Mouse (Mus musculus) cerebellum, adult 2 months (tissue): ENCODE measurements around the gene Gm5447. TPM values are rescaled to one million over a fixed set of nuclear protein-coding genes. Genes with fewer than 3 reads are reported as not detected.

Experiments
- DNase-seq, 2 experiments: peaks; one replicate each; pipeline ENCODE4 v3.0.0; 2021
- H3K27ac ChIP-seq: fragments of 200-500 bp; 2 replicates; pipeline ENCODE4 v1.5.1; 2012; ENCODE audit warnings: low read length, control low read depth, inconsistent platforms; ENCODE audit not compliant: insufficient read depth
- H3K27me3 ChIP-seq: fragments of 200-500 bp; 2 replicates; pipeline ENCODE4 v1.6.1; 2012; ENCODE audit warnings: inconsistent platforms, mild to moderate bottlenecking, low read length, moderate library complexity; ENCODE audit not compliant: control insufficient read depth, insufficient read depth
- H3K4me1 ChIP-seq: fragments of 200-500 bp; 2 replicates; pipeline ENCODE4 v1.6.1; 2011; ENCODE audit warnings: low read length; ENCODE audit not compliant: control insufficient read depth, insufficient read depth
- H3K4me3 ChIP-seq: fragments of 200-500 bp; replicated peaks from 2 replicates; pipeline ENCODE3; 2011; ENCODE audit warnings: mild to moderate bottlenecking, low read depth, low read length, control low read depth; ENCODE audit not compliant: insufficient read depth
- CTCF ChIP-seq: fragments of 200-500 bp; IDR thresholded peaks from 2 replicates; pipeline ENCODE4 v1.5.1; 2011; ENCODE audit warnings: low read depth, mild to moderate bottlenecking, control low read depth, low read length, moderate library complexity, borderline replicate concordance; ENCODE audit not compliant: insufficient read depth
- POLR2A ChIP-seq: fragments of 200-500 bp; IDR thresholded peaks from 2 replicates; pipeline ENCODE4 v1.6.1; 2011; ENCODE audit warnings: low read length, control low read depth, borderline replicate concordance; ENCODE audit not compliant: insufficient read depth
- WGBS: fragments of 180-500 bp; shearing (Covaris S2); methylation state at CpG from one replicate; pipeline ENCODE4 v1.1.7; 2018; 5-methylcytosine and 5-hydroxymethylcytosine counted together
- polyA plus RNA-seq: library from polyadenylated mRNA; depleted of rRNA; stranded (reverse); fragments of >200 nt; gene quantifications from 2 replicates; pipeline ENCODE4 v1.2.3, GENCODE M21; 2012; rRNA removed

Gene Gm5447
- polyA plus RNA-seq: 0.21 TPM in 1 of 2 replicates, not detected in the other

DNA sequence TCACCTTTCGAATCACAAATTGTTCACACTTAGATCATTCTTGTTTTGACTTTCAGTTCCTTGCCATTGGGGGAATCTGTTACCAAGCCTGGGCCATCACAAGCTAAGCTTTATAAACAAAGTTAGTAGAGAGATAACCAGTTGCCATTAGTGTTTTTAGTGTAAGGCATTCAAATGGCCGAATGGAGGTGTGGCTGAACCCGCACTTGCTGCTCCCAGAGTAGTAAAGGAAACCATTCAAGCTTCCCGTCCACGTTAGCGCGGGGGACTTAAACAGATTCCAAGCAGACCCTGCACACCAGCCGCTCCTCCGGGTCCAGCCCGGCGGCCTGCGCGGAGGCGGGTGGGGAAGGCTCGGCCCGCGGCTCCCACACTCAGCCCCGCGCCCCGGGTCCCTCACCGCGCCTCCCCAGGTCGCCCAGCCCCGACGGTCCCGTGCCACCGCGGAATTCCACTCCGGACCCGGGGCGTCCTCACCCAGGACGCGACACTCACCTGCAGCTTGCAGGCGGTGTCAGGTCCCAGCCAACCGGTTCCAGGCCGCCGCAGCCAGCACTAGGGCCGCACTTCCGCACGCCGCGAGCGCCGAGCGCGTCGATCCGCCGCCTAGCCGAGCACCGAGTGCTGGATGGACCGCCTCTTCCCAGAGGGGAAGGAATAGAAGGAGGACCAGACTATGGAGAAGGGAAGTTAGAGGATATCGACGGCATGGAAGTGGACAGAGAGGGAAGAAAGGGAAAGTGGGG lies at the start of gene Gm5447, which contains the start of gene Exoc2:
Gene Gm5447 (plus strand): TSS at position 704 of the 746 bp plus-strand sequence.
Gene Exoc2 (minus strand): TSS at position 593 of the 746 bp plus-strand sequence.
- no peak for TF ChIP-seq CTCF
- peak; percentile 59; the same call in 1 of the 2 replicates for TF ChIP-seq POLR2A
- under 1% methylated on average over 54 of the region's 54 CpGs for WGBS
- peak within 1 kb of the TSS; percentile 88 for H3K4me3 ChIP-seq
- no peaks in the 10 kb centered on the region for H3K27me3 ChIP-seq
- peak; percentile 86 to 88 for DNase-seq
- H3K4me1 ChIP-seq: no peaks in the 10 kb centered on the region
- H3K27ac ChIP-seq: peak within 1 kb of the TSS; percentile 61; the same call in 1 of the 2 replicates

- H3K4me1 ChIP-seq: no peaks in the 10 kb centered on the region
- DNase-seq: no peak
- WGBS: 95% methylated on average over 6 of the region's 6 CpGs
- no peak overlapping the region for H3K27ac ChIP-seq
- no peak for TF ChIP-seq CTCF
- no peak for TF ChIP-seq POLR2A
- no peak overlapping the region for H3K4me3 ChIP-seq
- H3K27me3 ChIP-seq: no peaks in the 10 kb centered on the region
Observed at GRCm38 (mm10) chr13:30924269-30924668, 49.7 kb upstream of the Gm5447 start.

GRCm38 (mm10) chr13:30929119-30929518 lies 44.9 kb upstream of the Gm5447 start:
- DNase-seq: no peak
- TF ChIP-seq CTCF (no peak), POLR2A (no peak)
- no peaks in the 10 kb centered on the region for H3K27me3 ChIP-seq
- no peak overlapping the region for H3K4me3 ChIP-seq
- no peaks in the 10 kb centered on the region for H3K4me1 ChIP-seq
- no peak overlapping the region for H3K27ac ChIP-seq
- 95% methylated on average over 2 of the region's 2 CpGs for WGBS

- Histone ChIP-seq H3K27ac (no peak overlapping the region), H3K4me3 (no peak overlapping the region), H3K4me1 (no peaks in the 10 kb centered on the region), H3K27me3 (no peaks in the 10 kb centered on the region)
- DNase-seq: no peak
- WGBS: 82% methylated on average over 4 of the region's 4 CpGs
- TF ChIP-seq POLR2A (no peak), CTCF (no peak)
Observed at GRCm38 (mm10) chr13:30931613-30932012, 42.4 kb upstream of the Gm5447 start.

DNA sequence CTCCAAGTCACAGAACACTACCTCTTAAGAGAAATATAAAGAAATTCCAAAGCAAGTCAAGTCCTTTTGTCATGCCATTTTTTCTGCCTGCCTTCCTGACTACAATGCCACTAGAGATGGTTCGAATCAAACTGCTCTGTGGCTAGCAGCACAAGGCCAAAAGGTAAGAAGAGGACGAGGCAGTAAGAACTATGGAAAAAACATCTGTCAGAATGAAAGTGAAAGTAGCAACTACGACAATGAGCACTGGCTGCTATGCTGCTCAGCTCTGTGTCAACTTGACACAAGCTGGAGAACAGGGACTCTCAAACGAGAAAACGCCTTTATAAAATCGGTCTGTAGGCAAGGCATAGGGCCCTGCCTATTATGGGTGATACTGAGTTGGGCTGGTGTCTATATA lies 41.0 kb upstream of the Gm5447 start:
- Histone ChIP-seq H3K4me1 (no peaks in the 10 kb centered on the region), H3K4me3 (no peak overlapping the region), H3K27ac (no peak overlapping the region), H3K27me3 (no peaks in the 10 kb centered on the region)
- WGBS: 88% methylated on average over 6 of the region's 6 CpGs
- DNase-seq: no peak
- TF ChIP-seq CTCF: no peak
- TF ChIP-seq POLR2A: no peak

- H3K27me3 ChIP-seq: no peaks in the 10 kb centered on the region
- TF ChIP-seq CTCF (no peak), POLR2A (no peak)
- peaks cover 8% of the 10 kb centered on the region; the same call in 1 of the 2 replicates for H3K4me1 ChIP-seq
- DNase-seq: no peak
- no peak overlapping the region for H3K27ac ChIP-seq
- H3K4me3 ChIP-seq: no peak overlapping the region
Observed at GRCm38 (mm10) chr13:30945788-30946187, 28.2 kb upstream of the Gm5447 start.

DNA sequence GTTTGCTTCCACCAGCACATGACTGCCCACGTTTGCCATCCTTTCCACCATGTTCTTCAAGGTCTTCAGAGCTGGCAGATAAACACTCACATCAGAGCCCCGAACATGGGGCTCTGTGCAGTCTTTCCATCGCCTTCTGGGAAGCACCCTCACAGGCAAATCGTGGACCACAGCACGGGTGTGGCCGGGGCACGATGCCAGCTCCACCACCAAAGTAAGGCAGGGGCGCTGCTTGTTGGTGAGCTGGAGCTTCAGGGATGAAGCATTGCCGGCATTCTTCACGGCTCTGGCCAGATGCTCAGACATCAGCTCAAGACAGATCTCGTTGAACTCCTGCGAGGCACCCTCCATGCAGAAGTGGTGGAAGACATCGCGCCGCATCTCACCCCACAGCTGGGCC lies 26.9 kb upstream of the Gm5447 start:
- Histone ChIP-seq H3K27ac (no peak overlapping the region), H3K4me3 (no peak overlapping the region), H3K27me3 (no peaks in the 10 kb centered on the region), H3K4me1 (peaks cover 8% of the 10 kb centered on the region; the same call in 1 of the 2 replicates)
- no peak for TF ChIP-seq POLR2A
- no peak for TF ChIP-seq CTCF
- 87% methylated on average over 15 of the region's 15 CpGs for WGBS
- DNase-seq: no peak

DNA sequence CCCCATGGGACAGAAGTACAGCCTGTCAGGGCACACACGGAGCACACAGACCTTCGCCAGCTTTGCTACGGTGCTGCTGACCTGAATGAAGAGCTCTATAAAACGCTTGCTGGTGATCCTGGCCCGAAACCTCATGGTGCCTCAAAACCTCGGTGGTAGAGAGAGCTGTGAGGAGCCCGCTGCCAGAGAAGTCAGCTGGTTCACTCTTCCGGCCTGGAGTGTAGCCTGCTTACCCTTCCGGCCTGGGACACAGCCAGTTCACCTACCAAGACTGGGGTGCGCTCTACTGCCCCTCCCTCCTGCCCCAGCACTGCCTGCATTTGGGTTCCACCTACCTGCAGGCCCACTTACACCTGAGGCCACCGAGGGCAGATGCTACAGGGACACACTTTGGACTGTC lies 26.5 kb upstream of the Gm5447 start, which contains the start of gene Hus1b:
Gene Hus1b (minus strand): TSS at position 220 of the 400 bp plus-strand sequence.
- Histone ChIP-seq H3K4me1 (peaks cover 8% of the 10 kb centered on the region; the same call in 1 of the 2 replicates), H3K27ac (no peak within 1 kb of the TSS), H3K4me3 (no peak within 1 kb of the TSS), H3K27me3 (no peaks in the 10 kb centered on the region)
- 52% methylated on average over 11 of the region's 11 CpGs for WGBS
- no peak for TF ChIP-seq CTCF
- TF ChIP-seq POLR2A: no peak
- peak in 1 of 2 experiments; percentile 20 for DNase-seq
